Mouse (Mus musculus) liver, embryonic 11.5 days (tissue): ENCODE results near the gene Por. TPM values are rescaled to one million over a fixed set of nuclear protein-coding genes. Genes with fewer than 3 reads are reported as not detected.

Source experiments
- ATAC-seq: fragments of 200-750 bp; cut with Nextera tagmentation; replicated peaks from 2 replicates; pipeline ENCODE4 v1.8.0; 2017; ENCODE audit warnings: moderate number of reproducible peaks, mild to moderate bottlenecking, moderate TSS enrichment, moderate library complexity; ENCODE audit not compliant: low FRiP score
- DNase-seq: peaks from one replicate; pipeline ENCODE4 v3.0.0-alpha.2; 2017; ENCODE audit warnings: low spot score
- H3K27ac ChIP-seq: fragments of 300-500 bp; sonication (generic); 2 replicates; pipeline ENCODE4 v1.5.1; 2014; ENCODE audit warnings: mild to moderate bottlenecking, low read depth, low read length, control low read depth
- H3K27me3 ChIP-seq: fragments of 300-500 bp; sonication (generic); replicated peaks from 2 replicates; pipeline ENCODE4 v1.6.1; 2014; ENCODE audit warnings: low read length, mixed read lengths; ENCODE audit not compliant: control insufficient read depth, insufficient read depth
- H3K36me3 ChIP-seq: fragments of 300-500 bp; sonication (generic); 2 replicates; pipeline ENCODE4 v1.6.1; 2014; ENCODE audit warnings: mild to moderate bottlenecking, low read length, moderate library complexity, mixed read lengths; ENCODE audit not compliant: control insufficient read depth, insufficient read depth
- H3K4me1 ChIP-seq: fragments of 300-500 bp; sonication (generic); replicated peaks from 2 replicates; pipeline ENCODE4 v1.6.1; 2014; ENCODE audit warnings: low read length, mixed read lengths; ENCODE audit not compliant: control insufficient read depth, insufficient read depth
- H3K4me2 ChIP-seq: fragments of 300-500 bp; sonication (generic); 2 replicates; pipeline ENCODE4 v1.6.1; 2014; ENCODE audit warnings: mild to moderate bottlenecking, control low read depth, moderate library complexity
- H3K4me3 ChIP-seq: fragments of 300-500 bp; sonication (generic); 2 replicates; pipeline ENCODE4 v1.5.1; 2014; ENCODE audit warnings: low read depth, low read length, control low read depth
- H3K9ac ChIP-seq: fragments of 300-500 bp; sonication (generic); 2 replicates; pipeline ENCODE4 v1.6.1; 2014; ENCODE audit warnings: low read depth, low read length, control low read depth
- H3K9me3 ChIP-seq: fragments of 300-500 bp; sonication (generic); 2 replicates; pipeline ENCODE4 v1.6.1; 2016; ENCODE audit warnings: low read length, inconsistent platforms, mixed read lengths; ENCODE audit not compliant: control insufficient read depth
- WGBS: fragments of 180-500 bp; shearing (Covaris S2); extraction: QIAGEN DNeasy Blood & Tissue Kit; methylation state at CpG from one replicate; pipeline ENCODE4 v1.1.7; 2014; 5-methylcytosine and 5-hydroxymethylcytosine counted together
- polyA plus RNA-seq: library from polyadenylated mRNA; unstranded; fragments of >200 nt; fragmentation: Nextera tagmentation; extraction: Ambion mirVana; gene quantifications from 2 replicates; pipeline ENCODE4 v1.2.1, GENCODE M21; 2014

Gene Por
- polyA plus RNA-seq, 1 experiment from 2014 or later = 48.1 TPM

- Histone ChIP-seq H3K9me3 (no peaks in the 10 kb centered on the region), H3K27me3 (no peaks in the 10 kb centered on the region), H3K9ac (no peak overlapping the region), H3K27ac (no peak overlapping the region), H3K36me3 (peaks cover 35% of the 10 kb centered on the region), H3K4me1 (peaks cover 16% of the 10 kb centered on the region), H3K4me3 (no peak overlapping the region), H3K4me2 (no peak overlapping the region)
- DNase-seq (no peak), ATAC-seq (no peak)
- 91% methylated on average over 13 of the region's 13 CpGs for WGBS
Measured at GRCm38 (mm10) chr5:135728361-135728760, 58.5 kb downstream of the Por start.

- no peaks in the 10 kb centered on the region for H3K27me3 ChIP-seq
- no peak overlapping the region for H3K27ac ChIP-seq
- 90% methylated on average over 13 of the region's 13 CpGs for WGBS
- peaks cover 16% of the 10 kb centered on the region for H3K4me1 ChIP-seq
- peaks cover 45% of the 10 kb centered on the region for H3K36me3 ChIP-seq
- no peak overlapping the region for H3K9ac ChIP-seq
- ATAC-seq = no peak
- H3K4me3 ChIP-seq = no peak overlapping the region
- H3K9me3 ChIP-seq = no peaks in the 10 kb centered on the region
- H3K4me2 ChIP-seq = no peak overlapping the region
- no peak for DNase-seq
Measured at GRCm38 (mm10) chr5:135729351-135729750, 59.5 kb downstream of the Por start.

GRCm38 (mm10) chr5:135730278-135730677 is 60.4 kb downstream of the Por start:
- WGBS = 96% methylated on average over 10 of the region's 10 CpGs
- ATAC-seq = no peak
- no peak for DNase-seq

GRCm38 (mm10) chr5:135730916-135731315 is 61.1 kb downstream of the Por start:
- Histone ChIP-seq H3K4me2 (no peak overlapping the region), H3K9ac (no peak overlapping the region), H3K9me3 (no peaks in the 10 kb centered on the region), H3K27ac (no peak overlapping the region), H3K4me1 (peaks cover 4% of the 10 kb centered on the region; the same call in 1 of the 2 replicates), H3K36me3 (peaks cover 53% of the 10 kb centered on the region), H3K27me3 (no peaks in the 10 kb centered on the region), H3K4me3 (no peak overlapping the region)
- 93% methylated on average over 10 of the region's 10 CpGs for WGBS
- no peak for DNase-seq
- ATAC-seq = no peak

More at GRCm38 (mm10) chr5:135730278-135730677, 60.4 kb downstream of the Por start:
- Histone ChIP-seq H3K4me1 (peaks cover 7% of the 10 kb centered on the region), H3K4me2 (no peak overlapping the region), H3K9me3 (no peaks in the 10 kb centered on the region), H3K4me3 (no peak overlapping the region), H3K27ac (no peak overlapping the region), H3K36me3 (peaks cover 51% of the 10 kb centered on the region), H3K27me3 (no peaks in the 10 kb centered on the region), H3K9ac (no peak overlapping the region)

- Histone ChIP-seq H3K9ac (no peak overlapping the region), H3K4me2 (no peak overlapping the region), H3K4me1 (no peaks in the 10 kb centered on the region), H3K27ac (no peak overlapping the region), H3K27me3 (no peaks in the 10 kb centered on the region), H3K36me3 (peaks cover 53% of the 10 kb centered on the region), H3K9me3 (no peaks in the 10 kb centered on the region), H3K4me3 (no peak overlapping the region)
- DNase-seq (no peak), ATAC-seq (no peak)
- 92% methylated on average over 16 of the region's 16 CpGs for WGBS
Measured at GRCm38 (mm10) chr5:135731322-135731721, 61.5 kb downstream of the Por start.

- Histone ChIP-seq H3K9me3 (no peaks in the 10 kb centered on the region), H3K27ac (no peak overlapping the region), H3K4me1 (no peaks in the 10 kb centered on the region), H3K4me2 (no peak overlapping the region), H3K9ac (no peak overlapping the region), H3K27me3 (no peaks in the 10 kb centered on the region), H3K36me3 (peaks cover 53% of the 10 kb centered on the region), H3K4me3 (no peak overlapping the region)
- WGBS = 88% methylated on average over 4 of the region's 4 CpGs
- DNase-seq (no peak), ATAC-seq (no peak)
Measured at GRCm38 (mm10) chr5:135733071-135733470, 63.2 kb downstream of the Por start.

DNA sequence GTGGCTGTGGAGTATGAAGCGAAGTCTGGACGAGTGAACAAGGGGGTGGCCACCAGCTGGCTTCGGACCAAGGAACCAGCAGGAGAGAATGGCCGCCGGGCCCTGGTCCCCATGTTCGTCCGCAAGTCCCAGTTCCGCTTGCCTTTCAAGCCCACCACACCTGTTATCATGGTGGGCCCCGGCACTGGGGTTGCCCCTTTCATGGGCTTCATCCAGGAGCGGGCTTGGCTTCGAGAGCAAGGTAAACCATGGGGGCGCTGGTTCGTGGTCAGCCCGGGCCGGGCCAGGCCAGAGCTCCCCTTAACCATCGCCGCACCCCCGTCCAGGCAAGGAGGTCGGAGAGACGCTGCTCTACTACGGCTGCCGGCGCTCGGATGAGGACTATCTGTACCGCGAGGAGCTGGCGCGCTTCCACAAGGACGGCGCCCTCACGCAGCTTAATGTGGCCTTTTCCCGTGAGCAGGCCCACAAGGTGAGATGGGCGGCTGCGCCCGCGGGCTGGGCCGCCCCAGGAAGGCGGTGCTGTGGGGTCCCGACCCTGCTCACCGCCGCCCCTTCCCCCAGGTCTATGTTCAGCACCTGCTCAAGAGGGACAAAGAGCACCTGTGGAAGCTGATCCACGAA is 64.3 kb downstream of the Por start:
- H3K27me3 ChIP-seq = no peaks in the 10 kb centered on the region
- peaks cover 49% of the 10 kb centered on the region for H3K36me3 ChIP-seq
- H3K4me3 ChIP-seq = no peak overlapping the region
- H3K9me3 ChIP-seq = no peaks in the 10 kb centered on the region
- H3K27ac ChIP-seq = no peak overlapping the region
- no peak overlapping the region for H3K4me2 ChIP-seq
- DNase-seq = no peak
- peaks cover 2% of the 10 kb centered on the region; the same call in 1 of the 2 replicates for H3K4me1 ChIP-seq
- no peak overlapping the region for H3K9ac ChIP-seq
- ATAC-seq = no peak
- WGBS = 91% methylated on average over 42 of the region's 42 CpGs

- ATAC-seq = no peak
- peaks cover 2% of the 10 kb centered on the region; the same call in 1 of the 2 replicates for H3K4me1 ChIP-seq
- no peaks in the 10 kb centered on the region for H3K9me3 ChIP-seq
- DNase-seq = no peak
- H3K27me3 ChIP-seq = no peaks in the 10 kb centered on the region
- H3K27ac ChIP-seq = no peak overlapping the region
- peaks cover 40% of the 10 kb centered on the region for H3K36me3 ChIP-seq
- no peak overlapping the region for H3K4me2 ChIP-seq
- H3K9ac ChIP-seq = no peak overlapping the region
- H3K4me3 ChIP-seq = no peak overlapping the region
- WGBS = 92% methylated on average over 13 of the region's 13 CpGs
Measured at GRCm38 (mm10) chr5:135735741-135736140, 65.9 kb downstream of the Por start.

GRCm38 (mm10) chr5:135736544-135736943 is 66.7 kb downstream of the Por start:
- WGBS = 95% methylated on average over 16 of the region's 16 CpGs
- Histone ChIP-seq H3K9me3 (no peaks in the 10 kb centered on the region), H3K9ac (no peak overlapping the region), H3K4me1 (peaks cover 2% of the 10 kb centered on the region; the same call in 1 of the 2 replicates), H3K27ac (no peak overlapping the region), H3K4me3 (no peak overlapping the region), H3K4me2 (no peak overlapping the region), H3K36me3 (peaks cover 32% of the 10 kb centered on the region), H3K27me3 (no peaks in the 10 kb centered on the region)
- no peak for ATAC-seq
- DNase-seq = no peak
